Mouse (Mus musculus) embryonic fibroblast, embryonic 13.5 days (primary cell): ENCODE data around the gene Arhgap23. TPM values are rescaled to one million over a fixed set of nuclear protein-coding genes. Genes with fewer than 3 reads are reported as not detected.

ENCODE experiments used
- H3K27ac ChIP-seq: 2 replicates; pipeline ENCODE4 v1.5.1; 2012; ENCODE audit warnings: low read length, control low read depth, inconsistent platforms; ENCODE audit not compliant: insufficient read depth
- H3K4me1 ChIP-seq: 2 replicates; pipeline ENCODE4 v1.6.1; 2011; ENCODE audit warnings: low read length; ENCODE audit not compliant: control insufficient read depth, insufficient read depth
- H3K4me3 ChIP-seq: 2 replicates; pipeline ENCODE4 v1.5.1; 2011; ENCODE audit warnings: mild to moderate bottlenecking, control low read depth, low read length; ENCODE audit not compliant: insufficient read depth
- CTCF ChIP-seq: IDR thresholded peaks from 2 replicates; pipeline ENCODE4 v1.5.1; 2011; ENCODE audit warnings: mild to moderate bottlenecking, control low read depth, low read length, moderate library complexity, borderline replicate concordance; ENCODE audit not compliant: insufficient read depth
- POLR2A ChIP-seq: IDR thresholded peaks from 2 replicates; pipeline ENCODE4 v1.6.1; 2011; ENCODE audit warnings: low read depth, mild to moderate bottlenecking, control low read depth, low read length, moderate library complexity
- polyA plus RNA-seq: library from polyadenylated mRNA; stranded (reverse); fragments of >200 nt; gene quantifications from 2 replicates; pipeline ENCODE4 v1.2.4, GENCODE M21; 2011; ENCODE audit warnings: low read depth; ENCODE audit not compliant: missing spikeins, insufficient read length

Arhgap23 gene
- polyA plus RNA-seq, 1 experiment = 49.2 TPM

GRCm38 (mm10) chr11:97491640-97492039 is 76.3 kb downstream of the Arhgap23 start:
- 0 out of 2 replicates have a peak, but pooled peaks cover 2% of the 10 kb centered on the region for H3K4me1 ChIP-seq
- no peak for TF ChIP-seq POLR2A
- no peak for TF ChIP-seq CTCF
- H3K4me3 ChIP-seq = no peak overlapping the region
- no peak overlapping the region for H3K27ac ChIP-seq

DNA sequence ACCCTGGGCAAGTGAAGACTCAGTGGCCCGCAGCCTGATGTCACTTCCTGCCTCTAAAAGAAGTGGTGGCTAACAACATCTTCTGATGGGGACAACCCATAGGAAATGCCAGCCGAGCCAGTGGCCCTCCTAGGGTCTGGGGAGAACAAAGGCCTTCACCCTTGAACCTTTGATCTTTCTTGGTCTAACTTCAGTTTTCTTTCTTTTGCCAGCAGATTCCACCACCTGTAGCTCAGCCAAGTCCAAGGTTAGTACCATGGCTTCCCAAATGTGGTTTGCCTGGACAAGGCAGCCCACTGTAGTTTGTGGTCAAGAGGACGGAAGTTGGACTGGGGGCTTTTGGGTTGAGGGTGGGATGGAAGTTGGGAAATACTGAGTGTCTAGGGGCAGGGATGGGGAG is 77.5 kb downstream of the Arhgap23 start:
- H3K4me1 ChIP-seq = 0 out of 2 replicates have a peak, but pooled peaks cover 2% of the 10 kb centered on the region
- TF ChIP-seq POLR2A = no peak
- TF ChIP-seq CTCF = no peak
- no peak overlapping the region for H3K27ac ChIP-seq
- H3K4me3 ChIP-seq = no peak overlapping the region

GRCm38 (mm10) chr11:97497543-97497942 is 82.2 kb downstream of the Arhgap23 start:
- peaks cover 8% of the 10 kb centered on the region for H3K4me1 ChIP-seq
- no peak overlapping the region for H3K4me3 ChIP-seq
- TF ChIP-seq CTCF (no peak), POLR2A (no peak)
- no peak overlapping the region for H3K27ac ChIP-seq

DNA sequence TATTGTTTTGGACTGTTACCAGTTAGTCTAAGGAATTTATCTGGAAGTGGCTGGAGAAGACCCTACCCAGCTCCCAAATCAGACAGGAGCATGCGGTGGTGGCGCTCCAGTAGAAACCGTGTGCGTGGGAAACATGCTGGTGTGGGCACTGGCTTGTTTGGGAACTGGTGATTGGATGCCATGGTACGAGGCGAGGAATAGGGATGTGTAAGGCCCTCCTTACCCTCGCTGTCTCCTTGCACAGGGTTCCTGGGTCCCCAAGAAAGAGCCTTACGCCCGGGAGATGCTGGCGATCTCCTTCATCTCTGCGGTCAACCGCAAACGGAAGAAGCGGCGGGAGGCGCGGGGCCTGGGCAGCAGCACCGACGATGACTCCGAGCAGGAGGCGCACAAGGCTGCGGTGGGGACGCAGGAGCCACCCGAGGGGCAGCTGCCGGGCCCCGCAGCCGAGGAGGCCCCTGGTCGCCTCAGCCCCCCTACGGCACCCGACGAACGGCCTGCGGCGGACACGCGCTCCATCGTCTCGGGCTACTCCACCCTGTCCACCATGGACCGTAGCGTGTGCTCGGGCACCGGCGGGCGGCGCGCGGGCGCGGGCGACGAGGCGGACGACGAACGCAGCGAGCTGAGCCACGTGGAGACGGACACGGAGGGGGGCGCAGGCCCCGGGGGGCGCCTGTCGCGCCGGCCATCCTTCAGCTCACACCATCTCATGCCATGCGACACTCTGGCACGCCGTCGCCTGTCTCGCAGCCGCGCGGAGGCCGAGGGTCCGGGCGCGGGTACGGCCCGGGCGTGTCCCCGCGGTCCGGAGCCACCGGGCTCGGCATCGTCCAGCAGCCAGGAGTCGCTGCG is 84.8 kb downstream of the Arhgap23 start, which contains the start of gene 4933428G20Rik:
TSS of gene 4933428G20Rik (minus strand) at position 476 of the 855 bp plus-strand sequence.
- TF ChIP-seq CTCF (no peak), POLR2A (no peak)
- peaks cover 8% of the 10 kb centered on the region for H3K4me1 ChIP-seq
- no peak within 1 kb of the TSS for H3K4me3 ChIP-seq
- no peak within 1 kb of the TSS for H3K27ac ChIP-seq

DNA sequence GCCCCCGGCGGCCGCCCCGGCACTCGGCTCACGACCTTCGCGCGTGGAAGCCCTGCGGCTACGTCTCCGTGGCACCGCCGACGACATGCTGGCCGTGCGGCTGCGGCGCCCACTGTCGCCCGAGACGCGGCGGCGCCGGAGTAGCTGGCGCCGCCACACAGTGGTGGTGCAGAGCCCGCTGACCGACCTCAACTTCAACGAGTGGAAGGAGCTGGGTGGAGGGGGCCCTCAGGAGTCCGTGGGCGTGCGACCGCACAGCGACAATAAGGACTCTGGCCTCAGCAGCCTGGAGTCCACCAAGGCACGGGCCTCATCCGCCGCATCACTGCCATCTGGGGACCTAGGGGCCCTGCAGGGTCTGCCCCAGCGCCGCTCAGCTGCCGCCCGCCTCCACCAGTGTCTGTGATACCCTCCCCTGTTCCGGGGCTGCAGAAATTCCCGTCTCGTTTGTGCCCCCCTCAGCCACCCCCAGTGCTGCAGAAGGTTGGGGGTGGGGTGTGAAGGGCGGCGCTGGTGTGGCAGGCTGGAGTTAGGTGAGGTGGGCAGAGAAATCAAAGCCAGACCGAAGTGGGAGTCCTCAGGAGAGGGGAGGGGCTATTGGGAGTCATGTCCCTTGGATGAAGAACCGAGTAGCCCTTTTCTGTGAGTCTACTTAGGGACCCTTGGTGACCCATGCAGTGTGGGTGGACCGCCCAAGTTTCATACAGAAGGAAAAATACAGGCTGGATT is 85.6 kb downstream of the Arhgap23 start:
- H3K27ac ChIP-seq = no peak overlapping the region
- TF ChIP-seq POLR2A (no peak), CTCF (no peak)
- no peak overlapping the region for H3K4me3 ChIP-seq
- peaks cover 6% of the 10 kb centered on the region for H3K4me1 ChIP-seq

DNA sequence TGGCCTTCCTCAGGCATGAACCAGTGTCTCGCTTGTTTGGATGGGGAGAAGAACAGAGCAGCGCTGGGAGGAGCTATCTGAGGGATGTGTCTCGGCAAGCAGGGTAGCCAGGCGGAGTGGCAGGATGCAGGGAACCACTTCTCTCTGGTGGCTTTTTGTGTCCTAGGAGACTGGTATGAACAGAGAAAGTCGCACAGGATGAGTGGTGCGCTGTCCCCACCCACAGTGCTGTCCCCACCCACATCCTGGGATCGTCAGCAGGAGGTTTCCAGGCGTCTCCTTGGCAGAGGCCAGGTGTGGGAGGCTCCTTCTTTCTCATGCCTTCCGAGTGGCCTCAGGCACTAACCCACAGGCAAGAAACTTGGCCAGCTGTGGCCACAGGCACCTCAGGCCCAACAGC is 87.0 kb downstream of the Arhgap23 start:
- H3K27ac ChIP-seq = no peak overlapping the region
- H3K4me1 ChIP-seq = peaks cover 6% of the 10 kb centered on the region
- H3K4me3 ChIP-seq = no peak overlapping the region
- TF ChIP-seq POLR2A (no peak), CTCF (no peak)

GRCm38 (mm10) chr11:97502846-97503245 is 87.5 kb downstream of the Arhgap23 start:
- peaks cover 6% of the 10 kb centered on the region for H3K4me1 ChIP-seq
- H3K27ac ChIP-seq = no peak overlapping the region
- no peak for TF ChIP-seq POLR2A
- no peak for TF ChIP-seq CTCF
- H3K4me3 ChIP-seq = no peak overlapping the region

- H3K4me1 ChIP-seq = 0 out of 2 replicates have a peak, but pooled peaks cover 5% of the 10 kb centered on the region
- no peak overlapping the region for H3K4me3 ChIP-seq
- H3K27ac ChIP-seq = no peak overlapping the region
- no peak for TF ChIP-seq CTCF
- no peak for TF ChIP-seq POLR2A
Measured at GRCm38 (mm10) chr11:97505784-97506183, 90.5 kb downstream of the Arhgap23 start.

DNA sequence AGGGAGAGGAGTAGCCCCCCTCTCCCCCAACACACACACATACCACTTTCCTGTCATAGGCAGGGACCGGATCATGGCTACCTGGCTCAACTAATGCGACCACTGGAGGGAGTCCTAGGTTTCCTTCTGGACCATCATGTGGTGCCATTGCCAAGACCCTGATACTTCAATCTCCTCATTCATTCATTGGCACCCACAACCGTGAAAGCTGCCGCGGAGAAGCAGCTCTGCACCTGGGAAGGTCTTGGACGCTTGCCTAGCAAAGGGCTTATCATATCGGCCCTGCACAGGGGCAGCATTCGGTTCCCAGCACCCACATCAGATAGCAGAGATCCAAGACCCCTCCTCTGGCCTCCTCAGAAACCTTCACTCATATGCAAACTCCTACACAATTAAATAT is 91.0 kb downstream of the Arhgap23 start:
- H3K4me3 ChIP-seq = no peak overlapping the region
- H3K27ac ChIP-seq = no peak overlapping the region
- H3K4me1 ChIP-seq = 0 out of 2 replicates have a peak, but pooled peaks cover 5% of the 10 kb centered on the region
- TF ChIP-seq CTCF (no peak), POLR2A (no peak)

DNA sequence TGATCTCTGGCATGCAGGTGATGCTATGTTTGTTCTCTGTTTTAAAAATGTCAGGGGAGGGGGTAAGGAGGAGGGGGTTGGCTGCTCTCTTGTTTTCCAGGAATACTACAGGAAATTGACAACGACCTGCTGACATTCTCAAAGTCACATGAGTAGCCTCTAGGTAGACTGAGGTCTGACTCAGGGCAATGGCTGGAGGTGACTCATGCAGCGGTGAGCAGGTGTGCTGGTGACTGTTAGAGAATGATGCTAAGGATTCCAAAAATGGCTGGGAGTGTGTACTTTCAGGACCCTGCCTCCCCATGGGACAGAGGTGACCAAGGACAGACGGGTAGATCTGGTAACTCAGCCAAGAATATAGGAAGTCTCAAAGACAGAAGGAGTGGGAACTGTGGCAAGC is 92.9 kb downstream of the Arhgap23 start:
- no peak overlapping the region for H3K27ac ChIP-seq
- H3K4me1 ChIP-seq = 0 out of 2 replicates have a peak, but pooled peaks cover 5% of the 10 kb centered on the region
- no peak for TF ChIP-seq POLR2A
- TF ChIP-seq CTCF = no peak
- H3K4me3 ChIP-seq = no peak overlapping the region
